Mouse (Mus musculus): ENCODE measurements at regions not wholly inside any gene's neighbourhood (a gene's known extent, or its start where the extent isn't known, plus 50 kb on each side); places are given as distances from the start of the nearest gene placed in this dataset.

GRCm38 (mm10) chr2:66961808-66962519 lies 177.2 kb upstream of the Scn7a start:
- DNase-seq (ENCODE audit: low spot score): peak; percentile 11

GRCm38 (mm10) chr2:66941188-66941587 lies 156.5 kb upstream of the Scn7a start:
- DNase-seq (ENCODE audit: low spot score): no peak

GRCm38 (mm10) chr2:66898032-66898431 lies 113.3 kb upstream of the Scn7a start:
- no peak for DNase-seq (ENCODE audit: low spot score)

DNA sequence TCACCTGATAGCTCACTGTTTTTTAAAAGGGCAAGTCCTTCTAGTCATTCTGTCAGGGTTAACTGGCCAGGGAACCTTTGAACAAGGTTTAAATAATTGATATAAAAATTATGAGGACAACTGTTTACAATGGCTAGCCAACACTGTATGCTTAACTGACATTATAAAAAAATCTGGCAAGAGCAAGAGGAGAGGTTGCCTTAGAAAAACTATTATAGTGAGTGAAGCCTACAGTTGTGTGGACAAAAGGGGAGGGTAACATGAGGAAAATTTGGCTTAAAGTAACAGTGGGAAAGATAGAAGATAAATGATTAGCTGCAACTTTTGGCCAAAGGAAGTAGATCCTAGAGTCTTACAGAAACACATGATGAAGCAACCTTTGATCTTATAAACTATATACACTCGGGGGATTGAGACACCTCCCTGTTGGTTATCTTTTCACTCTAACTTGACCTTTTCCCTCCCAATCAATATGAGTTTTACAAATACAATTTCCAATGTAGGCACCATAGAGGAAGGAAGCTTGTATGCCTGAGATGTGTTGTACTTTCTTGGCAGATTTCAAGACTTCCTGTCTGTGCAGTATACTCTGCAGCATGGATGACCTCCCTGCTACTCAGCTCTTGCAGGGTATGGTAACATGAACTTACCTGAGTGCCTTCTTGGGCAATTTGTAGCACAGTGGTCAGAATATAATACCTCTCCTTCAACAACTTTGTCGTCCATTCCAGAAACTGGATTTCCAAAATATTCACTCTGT lies 82.9 kb upstream of the Scn7a start:
- no peak for DNase-seq (ENCODE audit: low spot score)

Measured in layer of hippocampus, adult 9-10 months (tissue).